11 mouse cellular contexts compared by ENCODE assay signal in genomic region chrX:99396180-99396579, GRCm38 (mm10).
DNase-seq lines count a peak whose midpoint lies in the region; ATAC-seq lines count a peak whose summit lies in the region.
"Had no signal": no experiment of that assay in that cellular context is flagged by ENCODE, and none has a peak within 500 bp of the region (broad histone marks: within the 10 kb centered on the region; RNA-seq: fewer than 3 reads in every experiment).

No protein-coding gene starts in this region.

- H3K9ac ChIP-seq in intestine, embryonic 15.5 days: no peak overlapping the region

- peaks cover 12% of the 10 kb centered on the region; the same call in 1 of the 2 replicates for H3K27me3 ChIP-seq in intestine, embryonic 15.5 days (replicated peaks)

- DNase-seq in embryo, embryonic 11 days: peak; percentile 39
- DNase-seq in embryo, embryonic 9.5 days (ENCODE audit: extremely low spot score): no peak
- DNase-seq in left cerebral cortex, postnatal 4 days: peak; percentile 38
- no peak for DNase-seq in left cerebral cortex, postnatal 10 days (ENCODE audit: extremely low spot score in 1 of 2, low spot score in 2 of 2)
- DNase-seq in Muller cell, postnatal 12 days (ENCODE audit: inconsistent ontology term): peak; percentile 36
- DNase-seq in heart, postnatal 36 days: no peak
- DNase-seq: adrenal gland, postnatal 10 days; kidney, postnatal 14 days had no signal

- no peaks in the 10 kb centered on the region for H3K36me3 ChIP-seq in intestine, embryonic 15.5 days

- no peaks in the 10 kb centered on the region for H3K9me3 ChIP-seq in intestine, embryonic 15.5 days

- 70% methylated on average over 6 of the region's 6 CpGs for WGBS in intestine, embryonic 15.5 days

- no peak overlapping the region for H3K4me2 ChIP-seq in intestine, embryonic 15.5 days (replicated peaks)
- H3K4me2 ChIP-seq: liver, embryonic 11.5 days had no signal

- ATAC-seq in intestine, embryonic 15.5 days: 0 out of 2 replicates have a peak, but pooled peaks have one; percentile 26
- no peak for ATAC-seq in activated CD4-positive, CD25-positive, alpha-beta regulatory T cell, adult 4 months

- H3K4me3 ChIP-seq in intestine, embryonic 15.5 days (replicated peaks): no peak overlapping the region

- intact Hi-C loops in left cerebral cortex, postnatal 4 days (cut with DNase I): no loop called here
- intact Hi-C loops in left cerebral cortex, postnatal 10 days (cut with DNase I): no loop called here
- intact Hi-C loops in heart, postnatal 36 days (cut with DNase I): no loop called here

- no peak overlapping the region for H3K27ac ChIP-seq in intestine, embryonic 15.5 days

- H3K4me1 ChIP-seq in intestine, embryonic 15.5 days (replicated peaks): 0 out of 2 replicates have a peak, but pooled peaks cover 7% of the 10 kb centered on the region

Comparison
In these comparisons a context has a peak if more than half of its experiments do, and no peak if none do; other contexts are left out.
1. DNase-seq: peak in embryo, embryonic 11 days (single experiment), left cerebral cortex, postnatal 4 days (single experiment) and Muller cell, postnatal 12 days (single experiment); none in embryo, embryonic 9.5 days (single experiment), left cerebral cortex, postnatal 10 days (0 of 2) and heart, postnatal 36 days (0 of 2).